Mouse (Mus musculus) large intestine, adult 2 months (tissue): ENCODE measurements around the gene Nadk2. TPM values are rescaled to one million over a fixed set of nuclear protein-coding genes. Genes with fewer than 3 reads are reported as not detected.

ENCODE experiments used
- DNase-seq: peaks from one replicate; pipeline ENCODE4 v3.0.0-alpha.2; 2012; ENCODE audit warnings: low read depth, low spot score
- WGBS: fragments of 180-500 bp; shearing (Covaris S2); methylation state at CpG from one replicate; pipeline ENCODE4 v1.1.7; 2018; 5-methylcytosine and 5-hydroxymethylcytosine counted together
- polyA plus RNA-seq: library from polyadenylated mRNA; depleted of rRNA; stranded (reverse); fragments of >200 nt; gene quantifications from 2 replicates; pipeline ENCODE4 v1.2.3, GENCODE M21; 2012

Nadk2 gene
- polyA plus RNA-seq, 1 experiment, result 9.2 TPM

- DNase-seq, result no peak
- WGBS, result 82% methylated on average over 5 of the region's 5 CpGs
These were observed 16.4 kb downstream of the Nadk2 start for GRCm38 (mm10) chr15:9087421-9087820.

DNA sequence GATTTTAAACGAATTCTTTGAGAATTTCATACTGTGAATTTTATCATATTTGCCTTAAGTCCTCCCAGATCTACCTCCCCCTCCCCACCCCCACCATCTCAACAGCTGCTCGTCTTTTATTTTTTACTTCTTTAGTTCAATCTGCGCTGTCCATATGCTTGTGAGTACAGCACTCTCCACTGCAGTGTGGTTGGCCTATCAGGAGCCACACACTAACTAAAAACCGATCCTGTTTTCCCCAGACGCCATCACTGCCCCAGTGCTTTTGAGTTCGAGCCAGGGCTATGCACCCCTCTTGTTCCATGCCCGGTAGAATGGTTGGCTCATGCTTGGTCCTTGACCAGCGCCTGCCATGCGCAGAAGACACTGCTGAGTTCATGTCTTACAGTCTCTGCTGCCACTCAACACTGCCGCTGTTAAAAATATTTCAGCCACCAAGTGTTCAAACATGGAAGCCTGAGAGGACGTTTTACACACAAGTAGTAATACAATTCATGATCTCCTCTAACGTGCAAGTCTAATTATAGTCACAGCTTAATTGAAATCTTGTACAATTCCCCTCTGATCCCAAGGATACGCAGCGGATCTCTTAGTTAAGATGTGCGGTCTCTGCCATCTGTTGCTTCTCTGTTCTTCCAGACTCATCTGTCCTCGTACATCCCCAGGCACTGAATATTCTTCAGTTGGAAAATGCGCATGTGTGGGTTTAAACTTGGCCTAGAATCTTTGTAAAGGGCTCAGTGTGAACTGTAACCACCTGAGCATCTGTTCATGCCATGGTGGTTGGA lies 17.0 kb downstream of the Nadk2 start:
- 89% methylated on average over 17 of the region's 17 CpGs for WGBS

GRCm38 (mm10) chr15:9088683-9089072 lies 17.6 kb downstream of the Nadk2 start:
- WGBS, result 54% methylated on average over 8 of the region's 8 CpGs
- no peak for DNase-seq

More for the DNA sequence above, 17.0 kb downstream of the Nadk2 start:
- no peak for DNase-seq

GRCm38 (mm10) chr15:9089136-9089720 lies 18.2 kb downstream of the Nadk2 start:
- WGBS, result 31% methylated on average over 2 of the region's 2 CpGs
- no peak for DNase-seq

- no peak for DNase-seq
- 87% methylated on average over 5 of the region's 5 CpGs for WGBS
These were observed 19.6 kb downstream of the Nadk2 start for GRCm38 (mm10) chr15:9090662-9091061.

DNA sequence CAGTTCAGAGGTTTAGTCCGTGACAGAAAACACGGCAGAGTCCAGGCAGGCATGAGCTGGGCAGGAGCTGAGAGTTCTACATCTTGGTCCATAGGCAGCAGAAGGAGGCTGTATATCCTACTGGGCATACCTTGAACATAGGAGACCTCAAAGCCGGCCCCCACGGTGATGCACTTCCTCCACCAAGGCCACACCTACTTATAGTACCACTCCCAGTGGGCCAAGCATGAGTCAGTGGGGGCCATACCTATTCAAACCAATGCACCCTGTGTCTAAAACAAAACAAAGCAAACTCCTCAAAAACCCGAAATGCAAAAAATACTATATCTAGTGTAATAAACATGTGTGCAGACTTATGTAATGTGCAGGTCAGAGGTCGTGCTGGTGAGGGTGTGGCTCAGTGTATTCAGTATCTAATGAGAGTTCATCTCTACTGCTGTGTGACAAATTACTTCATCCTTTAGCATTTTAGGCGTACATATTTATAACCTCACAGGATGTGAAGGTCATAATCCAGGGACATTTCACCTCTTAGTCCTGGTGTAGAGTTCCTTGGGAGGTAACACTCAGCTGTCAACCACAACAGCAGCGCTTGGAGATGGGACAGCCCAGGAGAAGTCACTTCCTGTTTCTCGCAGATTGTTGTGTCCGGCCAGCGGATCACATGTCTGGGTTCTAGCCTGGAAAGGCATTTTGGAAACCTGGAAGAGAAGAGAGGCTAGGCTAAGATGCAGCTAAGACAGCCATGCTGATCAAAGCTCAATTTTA lies 22.7 kb downstream of the Nadk2 start:
- no peak for DNase-seq
- WGBS, result 57% methylated on average over 11 of the region's 11 CpGs

GRCm38 (mm10) chr15:9094366-9094750 lies 23.3 kb downstream of the Nadk2 start:
- 20% methylated on average over 13 of the region's 13 CpGs for WGBS

GRCm38 (mm10) chr15:9096865-9097264 lies 25.8 kb downstream of the Nadk2 start:
- no peak for DNase-seq
- 92% methylated on average over 4 of the region's 4 CpGs for WGBS

More at GRCm38 (mm10) chr15:9094366-9094750, 23.3 kb downstream of the Nadk2 start:
- no peak for DNase-seq

GRCm38 (mm10) chr15:9100446-9101077 lies 29.5 kb downstream of the Nadk2 start:
- DNase-seq, result no peak
- 96% methylated on average over 10 of the region's 10 CpGs for WGBS

DNA sequence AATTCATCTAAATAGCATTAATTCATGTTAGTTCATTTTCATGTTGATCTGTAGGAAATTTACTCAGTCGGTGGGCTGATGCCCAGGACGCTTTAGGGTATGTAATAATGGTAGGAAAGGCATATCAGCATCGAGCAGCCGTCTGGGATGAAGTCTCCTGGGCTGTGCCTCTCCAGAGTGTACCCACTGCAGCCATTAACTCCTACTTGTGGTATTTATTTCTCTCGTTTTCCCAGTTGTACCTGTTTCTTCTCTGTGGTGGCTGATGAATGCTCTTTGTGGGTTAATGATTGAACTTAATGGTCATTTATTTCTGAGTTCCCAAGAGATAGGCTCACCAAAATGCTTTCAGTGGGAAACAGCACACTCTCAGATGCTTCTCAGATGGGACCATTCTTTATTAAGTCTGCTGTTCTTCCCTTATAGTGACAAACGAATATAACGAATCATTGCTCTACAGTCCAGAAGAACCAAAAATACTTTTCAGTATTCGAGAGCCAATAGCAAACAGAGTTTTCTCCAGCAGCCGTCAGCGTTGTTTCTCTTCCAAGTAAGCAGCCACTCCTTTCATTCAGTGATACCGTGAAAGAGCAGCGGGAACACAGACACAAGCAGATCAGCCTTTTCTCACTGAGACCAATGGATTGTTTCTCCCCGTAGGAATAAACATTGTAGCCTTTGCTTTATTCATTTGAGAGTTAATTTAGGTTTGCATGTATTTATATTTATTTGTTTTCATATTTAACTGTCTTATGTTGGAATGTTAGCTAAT lies 35.4 kb downstream of the Nadk2 start:
- no peak for DNase-seq
- WGBS, result 42% methylated on average over 13 of the region's 13 CpGs

DNA sequence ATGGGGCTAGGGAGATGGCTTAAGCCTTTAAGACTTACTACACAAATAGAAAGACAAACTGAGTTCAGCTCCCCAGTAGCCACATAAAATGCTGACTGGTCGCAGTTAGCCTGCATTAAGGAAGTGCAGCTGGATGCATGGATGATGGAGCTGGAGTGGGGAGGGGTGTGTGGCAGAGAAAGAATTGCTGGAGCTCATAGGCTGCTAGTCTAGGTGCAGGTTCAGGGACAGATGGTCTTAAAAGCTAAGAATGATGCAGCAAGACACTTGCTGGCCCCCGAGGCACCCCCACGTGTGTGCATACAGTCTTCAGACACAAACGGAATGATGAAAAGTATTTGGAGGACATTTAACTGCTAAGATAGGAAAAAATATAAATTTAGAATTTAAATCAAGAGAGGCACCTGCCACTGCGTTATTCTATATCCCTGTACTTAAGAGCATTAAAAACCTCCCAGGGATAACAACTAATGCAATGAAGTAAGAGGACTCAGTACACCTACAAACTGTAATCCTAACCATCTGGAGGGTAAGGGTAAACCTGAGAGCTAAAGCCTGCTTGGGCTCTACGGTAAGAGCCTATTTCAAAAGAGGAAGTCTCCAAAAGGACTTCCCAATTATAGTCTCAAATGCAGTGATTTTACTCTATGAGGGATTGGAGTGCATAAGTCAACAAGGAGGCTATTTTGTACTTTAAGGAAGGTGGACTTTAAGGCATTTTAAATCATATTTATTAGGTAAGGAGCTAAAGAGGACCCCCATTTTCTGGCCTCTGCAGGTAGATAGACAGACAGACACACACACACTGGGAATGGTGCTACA lies 39.7 kb downstream of the Nadk2 start:
- DNase-seq, result no peak
- 86% methylated on average over 6 of the region's 6 CpGs for WGBS

DNA sequence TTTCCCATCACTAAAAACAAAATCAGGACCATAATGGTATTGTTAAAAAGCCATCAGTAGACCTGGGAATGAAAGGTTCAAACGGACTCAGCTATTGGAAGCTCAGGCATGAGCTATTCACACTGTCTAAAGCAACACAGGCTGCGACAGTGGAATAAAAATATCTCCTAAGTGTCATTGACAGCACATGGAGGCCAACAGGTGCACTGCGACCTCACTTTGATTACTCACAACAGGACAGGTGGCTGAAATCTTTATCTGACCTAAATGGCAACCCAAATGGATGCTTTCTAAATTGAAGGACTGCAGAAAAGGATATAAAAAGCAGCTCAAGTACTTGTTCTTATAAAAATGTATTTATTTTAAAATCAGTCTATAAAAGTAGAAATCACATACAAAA lies 40.6 kb downstream of the Nadk2 start:
- no peak for DNase-seq
- 72% methylated on average over 3 of the region's 3 CpGs for WGBS

DNA sequence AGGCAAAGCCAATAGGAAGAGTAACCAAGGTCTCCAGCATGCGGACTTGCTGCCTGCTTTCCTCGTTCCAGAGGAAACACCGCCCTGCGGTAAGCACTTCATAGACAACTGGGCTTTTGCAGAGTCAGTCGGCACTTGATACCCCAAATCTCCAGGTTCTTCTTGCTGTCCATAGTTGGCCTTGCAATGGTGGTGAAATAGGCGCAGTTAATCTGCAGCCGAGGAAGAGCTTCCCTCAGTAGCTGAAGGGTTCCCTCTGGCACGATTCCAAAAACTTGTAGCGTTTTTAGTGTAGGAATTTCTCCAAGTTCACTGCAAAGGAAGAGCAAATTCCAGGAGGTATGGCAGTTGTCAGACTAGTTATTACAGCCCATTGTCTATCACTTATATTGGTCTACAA lies 42.5 kb downstream of the Nadk2 start:
- DNase-seq, result no peak
- WGBS, result 68% methylated on average over 9 of the region's 9 CpGs

DNA sequence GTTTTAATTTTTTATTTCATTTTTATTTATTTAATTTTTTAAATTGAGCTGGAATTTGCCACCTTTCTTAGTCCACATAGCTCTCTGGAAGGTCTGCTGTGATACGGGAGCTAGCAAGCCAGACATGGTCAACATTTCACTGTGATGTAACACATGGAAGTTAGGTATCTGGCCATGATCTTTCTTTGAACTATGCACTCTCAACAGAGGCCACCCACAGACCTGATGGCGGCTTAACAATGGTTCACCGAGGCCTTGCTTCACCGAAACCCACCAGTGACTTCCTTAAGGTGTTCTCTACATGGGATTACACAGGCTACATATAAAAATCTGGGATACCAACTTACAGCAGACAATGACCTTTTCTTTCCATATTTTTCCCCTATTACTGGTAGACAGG lies 43.1 kb downstream of the Nadk2 start:
- 68% methylated on average over 4 of the region's 4 CpGs for WGBS
- no peak for DNase-seq

GRCm38 (mm10) chr15:9114599-9114998 lies 43.5 kb downstream of the Nadk2 start:
- no peak for DNase-seq
- WGBS, result 29% methylated on average over 5 of the region's 5 CpGs

DNA sequence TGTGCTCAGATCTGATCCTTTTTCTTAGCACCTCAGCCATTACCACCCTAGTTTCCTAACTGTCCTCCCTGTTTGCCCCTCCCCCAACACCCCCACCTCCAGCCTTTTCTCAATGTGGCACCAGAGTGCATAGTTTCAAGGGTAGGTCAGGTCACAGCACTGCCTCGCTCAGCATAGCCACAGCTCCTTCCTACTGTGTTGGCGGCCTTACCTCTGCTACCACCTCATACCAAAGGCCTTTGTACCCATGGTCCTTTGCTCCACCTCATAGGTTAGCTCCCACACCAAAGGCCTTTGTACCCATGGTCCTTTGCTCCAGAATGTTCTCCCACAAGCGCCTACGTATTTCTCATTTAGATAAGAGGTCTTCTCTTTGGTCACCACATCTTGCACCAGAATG lies 47.8 kb downstream of the Nadk2 start:
- WGBS, result 93% methylated on average over 4 of the region's 4 CpGs
- DNase-seq, result no peak

DNA sequence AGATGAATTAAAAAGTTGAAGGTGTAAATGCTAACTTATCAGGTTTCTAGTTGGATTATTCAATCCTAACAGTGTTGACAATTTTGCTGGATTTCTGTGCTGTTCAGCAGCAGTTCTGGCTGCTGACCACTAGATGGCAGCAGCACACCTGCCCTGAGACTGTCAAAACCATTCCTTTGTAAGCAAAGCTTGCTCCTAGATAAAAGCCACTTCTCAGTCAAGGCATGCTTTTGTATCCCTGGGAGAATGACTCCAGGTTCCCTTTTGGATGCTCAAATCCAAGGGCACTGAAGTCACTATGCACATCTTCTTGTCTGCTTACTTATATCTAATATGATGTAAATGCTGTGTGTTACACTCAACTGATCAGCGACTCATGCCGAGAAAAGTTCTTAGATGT lies 49.0 kb downstream of the Nadk2 start:
- WGBS, result 96% methylated on average over 2 of the region's 2 CpGs
- no peak for DNase-seq

GRCm38 (mm10) chr15:9122989-9123388 lies 51.9 kb downstream of the Nadk2 start:
- no peak for DNase-seq
- WGBS, result 84% methylated on average over 4 of the region's 4 CpGs

GRCm38 (mm10) chr15:9124856-9125255 lies 53.8 kb downstream of the Nadk2 start:
- DNase-seq, result no peak
- WGBS, result 92% methylated on average over 21 of the region's 21 CpGs
